Mouse (Mus musculus): ENCODE measurements around the gene Crispld2.

The Crispld2 gene

GRCm38 (mm10) chr8:120071684-120072083 is 79.4 kb downstream of the Crispld2 start:
- peak; percentile 90 for DNase-seq (ENCODE audit: low spot score)

- no peak for DNase-seq (ENCODE audit: low spot score)
These were observed 80.0 kb downstream of the Crispld2 start for GRCm38 (mm10) chr8:120072259-120072658.

GRCm38 (mm10) chr8:120072827-120073226 is 80.6 kb downstream of the Crispld2 start:
- DNase-seq (ENCODE audit: low spot score), result no peak

GRCm38 (mm10) chr8:120074516-120074915 is 82.3 kb downstream of the Crispld2 start:
- DNase-seq (ENCODE audit: low spot score), result no peak

GRCm38 (mm10) chr8:120075347-120075746 is 83.1 kb downstream of the Crispld2 start:
- no peak for DNase-seq (ENCODE audit: low spot score)

GRCm38 (mm10) chr8:120078080-120078479 is 85.8 kb downstream of the Crispld2 start:
- DNase-seq (ENCODE audit: low spot score), result peak; percentile 70

GRCm38 (mm10) chr8:120079361-120079760 is 87.1 kb downstream of the Crispld2 start:
- DNase-seq (ENCODE audit: low spot score), result no peak

- no peak for DNase-seq (ENCODE audit: low spot score)
These were observed 91.0 kb downstream of the Crispld2 start for GRCm38 (mm10) chr8:120083261-120083660.

- DNase-seq (ENCODE audit: low spot score), result no peak
These were observed 92.5 kb downstream of the Crispld2 start for GRCm38 (mm10) chr8:120084783-120085182.

- no peak for DNase-seq (ENCODE audit: low spot score)
These were observed 97.3 kb downstream of the Crispld2 start for GRCm38 (mm10) chr8:120089511-120089910.

GRCm38 (mm10) chr8:120091032-120091431 is 98.8 kb downstream of the Crispld2 start:
- no peak for DNase-seq (ENCODE audit: low spot score)

- no peak for DNase-seq (ENCODE audit: low spot score)
These were observed 100.9 kb downstream of the Crispld2 start for GRCm38 (mm10) chr8:120093103-120093502.

GRCm38 (mm10) chr8:120094801-120095200 is 102.6 kb downstream of the Crispld2 start:
- DNase-seq (ENCODE audit: low spot score), result no peak

- no peak for DNase-seq (ENCODE audit: low spot score)
These were observed 104.2 kb downstream of the Crispld2 start for GRCm38 (mm10) chr8:120096486-120096885.

- no peak for DNase-seq (ENCODE audit: low spot score)
These were observed 108.3 kb downstream of the Crispld2 start for GRCm38 (mm10) chr8:120100388-120101067.

GRCm38 (mm10) chr8:120101068-120101972 is 109.1 kb downstream of the Crispld2 start, which contains the start of gene Zdhhc7:
Gene Zdhhc7 (minus strand): TSS chr8:120101482.
- peak; percentile 81 for DNase-seq (ENCODE audit: low spot score)

All from layer of hippocampus, adult 11-12 months (tissue).